8 mouse cellular contexts compared by ENCODE assay signal in the genomic region with DNA sequence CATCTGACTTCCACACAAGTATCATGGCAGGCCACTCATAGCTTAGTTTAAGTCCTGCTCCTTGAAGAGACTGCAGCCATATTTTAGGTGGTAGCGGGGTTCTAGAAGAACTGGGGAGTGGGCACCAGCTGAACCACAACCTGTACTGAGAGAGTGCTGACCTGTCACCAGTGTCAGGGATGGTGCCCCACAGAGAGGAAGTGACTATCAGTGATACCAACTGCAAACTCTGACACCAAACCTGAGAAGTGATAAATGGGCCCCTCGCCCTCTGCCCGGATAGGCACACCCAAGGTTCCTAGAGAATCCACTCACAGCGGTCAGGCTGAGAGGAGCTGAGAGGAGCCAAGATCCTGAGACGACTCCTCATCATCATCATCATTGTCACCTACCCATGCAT. TPM values are rescaled to one million over a fixed set of nuclear protein-coding genes. Genes with fewer than 3 reads are reported as not detected.
DNase-seq lines count a peak whose midpoint lies in the region; ATAC-seq and TF ChIP-seq lines count a peak whose summit lies in the region.
"Had no signal": no experiment of that assay in that cellular context is flagged by ENCODE, and none has a peak within 500 bp of the region (broad histone marks: within the 10 kb centered on the region; RNA-seq: fewer than 3 reads in every experiment).

No protein-coding gene starts in this region.

- no peaks in the 10 kb centered on the region for H3K9me3 ChIP-seq in hindbrain, postnatal 0 days (ENCODE audit: low read length)
- no peaks in the 10 kb centered on the region for H3K9me3 ChIP-seq in hindbrain, embryonic 10.5 days
- no peaks in the 10 kb centered on the region for H3K9me3 ChIP-seq in MEL (replicated peaks; ENCODE audit: insufficient read depth, low read length)
- H3K9me3 ChIP-seq in liver, postnatal 0 days (ENCODE audit: low read length) = no peaks in the 10 kb centered on the region

- no peak for DNase-seq in hindbrain, postnatal 0 days (ENCODE audit: low spot score)
- DNase-seq in hindbrain, embryonic 10.5 days (ENCODE audit: low spot score) = no peak
- peak; percentile 49 for DNase-seq in MEL (ENCODE audit: low read depth, low spot score)
- peak; percentile 54 for DNase-seq in cerebellum, adult 9-10 months
- DNase-seq in liver, postnatal 0 days = no peak
- no peak for DNase-seq in spleen, postnatal 36 days (ENCODE audit: low spot score in 2 of 2)
- no peak for DNase-seq in frontal cortex, adult 2 months (ENCODE audit: extremely low spot score in 1 of 2, low spot score in 1 of 2)
- DNase-seq: retina, postnatal 1 day had no signal

- no peak overlapping the region for H3K9ac ChIP-seq in hindbrain, postnatal 0 days (replicated peaks; ENCODE audit: low read length)
- H3K9ac ChIP-seq in MEL (ENCODE audit: control insufficient read depth, low read depth, low read length, poor library complexity, severe bottlenecking) = no peak overlapping the region; the same call in 1 of the 2 replicates
- peak overlapping the region; percentile 38 for H3K9ac ChIP-seq in liver, postnatal 0 days (replicated peaks)

- TF ChIP-seq CTCF in hindbrain, postnatal 0 days (IDR thresholded peaks at IDR 0.05; ENCODE audit: low read depth) = no peak
- no peak for TF ChIP-seq CTCF in MEL (IDR thresholded peaks at IDR 0.05 in 2 of 3, conservative IDR thresholded peaks at IDR 0.05 in 1 of 3; ENCODE audit: control insufficient read depth in 1 of 3, insufficient read depth in 1 of 3, low read depth in 2 of 3, low read length in 3 of 3, poor library complexity in 1 of 3, severe bottlenecking in 1 of 3)
- no peak for TF ChIP-seq CTCF in liver, postnatal 0 days (IDR thresholded peaks at IDR 0.05; ENCODE audit: low read depth)

- TF ChIP-seq POLR2A in MEL (IDR thresholded peaks at IDR 0.05; ENCODE audit: control insufficient read depth in 1 of 2, insufficient read depth in 1 of 2, low read depth in 1 of 2, low read length in 2 of 2, poor library complexity in 1 of 2) = no peak

- H3K36me3 ChIP-seq in hindbrain, postnatal 0 days (ENCODE audit: insufficient read depth, low read length) = no peaks in the 10 kb centered on the region
- H3K36me3 ChIP-seq in hindbrain, embryonic 10.5 days = 0 out of 2 replicates have a peak, but pooled peaks cover 11% of the 10 kb centered on the region
- peaks cover 0 to 20% of the 10 kb centered on the region in 2 experiments; a peak in 2 of 4 replicates for H3K36me3 ChIP-seq in MEL (ENCODE audit: control insufficient read depth in 1 of 2, insufficient read depth in 2 of 2, low read length in 2 of 2)
- peaks cover 9% of the 10 kb centered on the region; the same call in 1 of the 2 replicates for H3K36me3 ChIP-seq in liver, postnatal 0 days (replicated peaks; ENCODE audit: insufficient read depth, low read length)

- H3K4me3 ChIP-seq in hindbrain, postnatal 0 days (ENCODE audit: low read length) = no peak overlapping the region
- H3K4me3 ChIP-seq in hindbrain, embryonic 10.5 days = no peak overlapping the region
- H3K4me3 ChIP-seq in MEL (ENCODE audit: control insufficient read depth in 1 of 2, insufficient read depth in 1 of 2, low read depth in 2 of 2, low read length in 2 of 2) = no peak overlapping the region
- H3K4me3 ChIP-seq in liver, postnatal 0 days (ENCODE audit: low read depth, low read length) = no peak overlapping the region

- H3K4me2 ChIP-seq in hindbrain, postnatal 0 days (ENCODE audit: low read depth, low read length) = no peak overlapping the region
- peak overlapping the region; percentile 40 for H3K4me2 ChIP-seq in liver, postnatal 0 days (ENCODE audit: low read depth, low read length)

- H3K27me3 ChIP-seq in hindbrain, postnatal 0 days (ENCODE audit: insufficient read depth, low read length) = no peaks in the 10 kb centered on the region
- H3K27me3 ChIP-seq in hindbrain, embryonic 10.5 days (ENCODE audit: insufficient read depth, poor library complexity, severe bottlenecking) = no peaks in the 10 kb centered on the region
- no peaks in the 10 kb centered on the region for H3K27me3 ChIP-seq in MEL (ENCODE audit: control insufficient read depth in 1 of 2, insufficient read depth in 2 of 2, low read length in 2 of 2)
- H3K27me3 ChIP-seq in liver, postnatal 0 days (ENCODE audit: insufficient read depth, low read length) = no peaks in the 10 kb centered on the region

- no peak for TF ChIP-seq RAD21 in MEL (IDR thresholded peaks at IDR 0.05; ENCODE audit: low read depth, low read length)

- 0 out of 2 replicates have a peak overlapping the region, but pooled peaks have one; percentile 41 for H3K27ac ChIP-seq in hindbrain, postnatal 0 days
- H3K27ac ChIP-seq in hindbrain, embryonic 10.5 days = no peak overlapping the region
- H3K27ac ChIP-seq in MEL (ENCODE audit: control insufficient read depth, low read depth, low read length) = peak overlapping the region; percentile 40
- H3K27ac ChIP-seq in liver, postnatal 0 days (ENCODE audit: low read depth) = peak overlapping the region; percentile 57

- 92% methylated on average over 5 of the region's 5 CpGs for WGBS in hindbrain, postnatal 0 days
- WGBS in hindbrain, embryonic 10.5 days = 86% methylated on average over 5 of the region's 5 CpGs
- WGBS in liver, postnatal 0 days (ENCODE audit: insufficient replicate concordance) = 44% methylated on average over 5 of the region's 5 CpGs

- H3K79me2 ChIP-seq in MEL (ENCODE audit: control insufficient read depth, insufficient read depth, low read length, poor library complexity) = peaks cover 26% of the 10 kb centered on the region

- H3K4me1 ChIP-seq in hindbrain, postnatal 0 days (ENCODE audit: insufficient read depth, low read length) = peaks cover 42% of the 10 kb centered on the region
- H3K4me1 ChIP-seq in hindbrain, embryonic 10.5 days (replicated peaks) = peaks cover 89% of the 10 kb centered on the region
- H3K4me1 ChIP-seq in MEL (ENCODE audit: control insufficient read depth in 1 of 2, insufficient read depth in 2 of 2, low read length in 2 of 2) = peaks cover 12 to 25% of the 10 kb centered on the region in 2 experiments
- peaks cover 57% of the 10 kb centered on the region for H3K4me1 ChIP-seq in liver, postnatal 0 days (ENCODE audit: insufficient read depth)

- no peak for ATAC-seq in hindbrain, postnatal 0 days
- ATAC-seq in liver, postnatal 0 days = no peak

- TF ChIP-seq EP300 in MEL (IDR thresholded peaks at IDR 0.05; ENCODE audit: low read depth in 1 of 2, low read length in 2 of 2) = peak; percentile 45 to 72; a peak in 3 of 4 replicates
- no peak for TF ChIP-seq EP300 in liver, postnatal 0 days (IDR thresholded peaks at IDR 0.05; ENCODE audit: low read depth)

TF ChIP-seq in MEL, 35 proteins besides CTCF, POLR2A, EP300 and RAD21:
- TF ChIP-seq SMC3 (IDR thresholded peaks at IDR 0.05; ENCODE audit: low read depth, low read length) (no peak), GATA1 (IDR thresholded peaks at IDR 0.05; ENCODE audit: low read depth, low read length) (peak; percentile 37; the same call in 1 of the 2 replicates), TCF12 (IDR thresholded peaks at IDR 0.05; ENCODE audit: low read depth, low read length) (peak; percentile 45; the same call in 1 of the 2 replicates)

RNA-seq across cellular contexts. Expression of a gene that starts 8.7 kb away (rescaled TPM):
- 20.9 and 21.0 TPM in 2 replicates for total RNA-seq in hindbrain, postnatal 0 days (2014; rRNA removed)
- polyA plus RNA-seq in hindbrain, postnatal 0 days (2015; fragmentation: Nextera tagmentation; extraction: Ambion mirVana) = 10.2 and 12.9 TPM in 2 replicates
- 25.5 and 27.7 TPM in 2 replicates for polyA plus RNA-seq in hindbrain, embryonic 10.5 days (2016; fragmentation: Nextera tagmentation; extraction: Ambion mirVana)
- 7.3 and 7.9 TPM in 2 replicates for total RNA-seq in MEL (2012; rRNA removed)
- polyA plus RNA-seq in MEL (2012; ENCODE audit: insufficient read depth in 1 of 2, insufficient read length in 2 of 2, low read depth in 1 of 2, low replicate concordance in 2 of 2, missing spikeins in 1 of 2) = 10 to 100 TPM in 1 of 2 experiments, not detected in 1; 15.4 TPM
- 15.2 and 17.2 TPM in 2 replicates for polyA plus RNA-seq in liver, postnatal 0 days (2015; fragmentation: Nextera tagmentation; extraction: Ambion mirVana)
- polyA plus RNA-seq in frontal cortex, adult 2 months (2012; rRNA removed) = 14.7 and 18.2 TPM in 2 replicates

RNA-seq across cellular contexts. Expression of a gene that starts 47.5 kb away (rescaled TPM):
- 22.5 and 34.0 TPM in 2 replicates for total RNA-seq in hindbrain, postnatal 0 days (2014; rRNA removed)
- polyA plus RNA-seq in hindbrain, postnatal 0 days (2015; fragmentation: Nextera tagmentation; extraction: Ambion mirVana) = 76.7 and 78.2 TPM in 2 replicates
- 76.6 and 80.1 TPM in 2 replicates for polyA plus RNA-seq in hindbrain, embryonic 10.5 days (2016; fragmentation: Nextera tagmentation; extraction: Ambion mirVana)
- total RNA-seq in MEL (2012; rRNA removed) = 24.3 and 26.9 TPM in 2 replicates
- 100 to 1,000 TPM in 1 of 2 experiments, 10 to 100 TPM in 1; 27.0 to 330 TPM for polyA plus RNA-seq in MEL (2012; ENCODE audit: insufficient read depth in 1 of 2, insufficient read length in 2 of 2, low read depth in 1 of 2, low replicate concordance in 2 of 2, missing spikeins in 1 of 2)
- 14.1 and 15.0 TPM in 2 replicates for polyA plus RNA-seq in liver, postnatal 0 days (2015; fragmentation: Nextera tagmentation; extraction: Ambion mirVana)
- polyA plus RNA-seq in frontal cortex, adult 2 months (2012; rRNA removed) = 45.1 and 49.4 TPM in 2 replicates

RNA-seq across cellular contexts. Expression of a gene that starts 54.1 kb away (rescaled TPM):
- 22.2 and 23.6 TPM in 2 replicates for total RNA-seq in hindbrain, postnatal 0 days (2014; rRNA removed)
- polyA plus RNA-seq in hindbrain, postnatal 0 days (2015; fragmentation: Nextera tagmentation; extraction: Ambion mirVana) = 33.1 and 36.4 TPM in 2 replicates
- 30.7 and 35.5 TPM in 2 replicates for polyA plus RNA-seq in hindbrain, embryonic 10.5 days (2016; fragmentation: Nextera tagmentation; extraction: Ambion mirVana)
- 26.5 and 30.1 TPM in 2 replicates for total RNA-seq in MEL (2012; rRNA removed)
- 10 to 100 TPM in 1 of 2 experiments, not detected in 1; 31.1 TPM for polyA plus RNA-seq in MEL (2012; ENCODE audit: insufficient read depth in 1 of 2, insufficient read length in 2 of 2, low read depth in 1 of 2, low replicate concordance in 2 of 2, missing spikeins in 1 of 2)
- 13.0 and 15.5 TPM in 2 replicates for polyA plus RNA-seq in liver, postnatal 0 days (2015; fragmentation: Nextera tagmentation; extraction: Ambion mirVana)
- polyA plus RNA-seq in frontal cortex, adult 2 months (2012; rRNA removed) = 22.9 and 24.2 TPM in 2 replicates

Comparison
In these comparisons a context has a peak if more than half of its experiments do, and no peak if none do; other contexts are left out.
1. DNase-seq: peak in MEL (single experiment) and cerebellum, adult 9-10 months (single experiment); none in hindbrain, postnatal 0 days (single experiment), hindbrain, embryonic 10.5 days (single experiment), liver, postnatal 0 days (single experiment), spleen, postnatal 36 days (0 of 2) and frontal cortex, adult 2 months (0 of 2).